Mouse (Mus musculus) gonadal fat pad, adult 2 months (tissue): Measurements from ENCODE around the gene Lpcat2. TPM values are rescaled to one million over a fixed set of nuclear protein-coding genes. Genes with fewer than 3 reads are reported as not detected.
A peak's percentile ranks its signal among the peaks of the same experiment; 100 is the strongest.

Experiments
- DNase-seq: peaks from one replicate; pipeline ENCODE4 v3.0.0-alpha.2; 2012; ENCODE audit warnings: low read depth
- polyA plus RNA-seq: library from polyadenylated mRNA; depleted of rRNA; stranded (reverse); fragments of >200 nt; gene quantifications from 2 replicates; pipeline ENCODE4 v1.2.3, GENCODE M21; 2012; rRNA removed

Gene Lpcat2
- 1.8 and 2.7 TPM in 2 replicates for polyA plus RNA-seq

DNA sequence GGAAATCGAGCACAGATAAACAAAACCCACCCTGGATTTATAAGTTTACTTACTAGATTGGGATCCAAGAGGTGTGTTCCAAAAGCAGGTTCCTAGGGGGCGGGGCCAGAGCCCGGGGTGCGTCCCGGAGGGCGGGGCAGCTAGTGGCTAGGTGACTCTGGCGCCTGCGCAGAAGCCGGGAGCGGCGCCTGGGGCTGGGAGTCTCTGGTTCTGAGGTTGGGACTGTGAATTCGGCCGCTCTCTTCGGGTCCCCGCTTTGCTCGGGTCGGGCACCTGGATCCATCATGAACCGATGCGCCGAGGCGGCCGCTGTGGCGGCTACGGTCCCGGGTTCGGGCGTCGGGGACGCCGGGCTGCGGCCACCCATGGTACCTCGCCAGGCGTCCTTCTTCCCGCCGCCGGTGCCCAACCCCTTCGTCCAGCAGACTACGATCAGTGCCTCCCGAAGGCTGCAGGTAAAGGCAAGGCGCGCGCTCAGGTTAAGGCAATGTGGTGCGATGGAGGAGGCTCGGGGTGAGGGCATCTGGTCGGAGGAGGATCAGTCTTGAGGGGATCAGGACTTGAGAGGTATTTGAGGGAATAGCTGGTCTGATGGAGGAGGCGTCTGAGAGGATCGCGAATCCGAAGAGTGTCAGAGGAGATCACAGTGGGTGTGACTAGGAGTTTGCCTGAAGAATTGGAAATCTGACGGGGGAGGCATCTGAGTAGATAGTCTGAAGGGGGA is at the start of gene Lpcat2:
TSS of gene Lpcat2 (plus strand) at position 169 of the 724 bp plus-strand sequence.
- DNase-seq, result no peak

DNA sequence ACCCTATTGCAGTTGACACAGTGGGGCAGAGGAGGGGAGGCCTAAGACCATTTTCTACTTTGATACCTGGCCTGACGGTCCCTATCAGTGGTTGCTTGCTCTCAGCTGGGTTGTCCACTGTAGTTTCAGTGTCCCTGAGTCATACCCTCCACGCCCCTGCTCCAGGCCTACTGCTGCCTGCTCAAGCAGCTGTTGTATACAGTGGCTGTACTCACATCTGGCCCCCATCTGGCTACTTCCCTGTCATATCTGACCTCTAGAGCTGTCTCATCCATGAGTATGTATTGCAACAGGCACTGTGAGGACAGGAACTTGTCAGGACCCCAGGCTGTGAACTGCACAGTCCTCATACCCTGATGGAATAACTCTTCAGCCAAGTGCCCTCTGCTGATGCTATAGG is 42.4 kb upstream of the Lpcat2 start:
- DNase-seq, result no peak

DNA sequence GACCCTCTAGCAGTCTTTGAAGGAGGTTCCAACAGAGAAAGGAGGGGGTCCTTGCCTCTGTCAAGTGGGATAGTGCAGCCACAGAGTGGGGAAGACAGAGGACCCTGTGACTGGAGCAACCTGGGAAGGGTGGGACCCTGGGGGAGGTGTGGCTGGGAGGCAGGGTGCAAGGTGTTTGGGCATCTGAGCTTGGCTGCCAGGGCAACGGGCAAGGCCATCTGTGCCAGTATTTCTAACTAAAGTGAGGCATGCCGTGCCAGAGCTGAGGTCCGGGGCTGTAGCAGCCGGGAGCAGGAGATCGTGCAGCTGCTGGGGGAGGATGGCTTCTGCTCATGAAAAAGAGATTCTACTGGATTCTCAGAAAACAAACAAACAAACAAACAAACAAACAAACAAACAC is 39.5 kb upstream of the Lpcat2 start:
- DNase-seq, result no peak

GRCm38 (mm10) chr8:92817928-92818818 is 37.0 kb upstream of the Lpcat2 start:
- DNase-seq, result peak; percentile 19

GRCm38 (mm10) chr8:92821151-92821550 is 34.0 kb upstream of the Lpcat2 start:
- no peak for DNase-seq

DNA sequence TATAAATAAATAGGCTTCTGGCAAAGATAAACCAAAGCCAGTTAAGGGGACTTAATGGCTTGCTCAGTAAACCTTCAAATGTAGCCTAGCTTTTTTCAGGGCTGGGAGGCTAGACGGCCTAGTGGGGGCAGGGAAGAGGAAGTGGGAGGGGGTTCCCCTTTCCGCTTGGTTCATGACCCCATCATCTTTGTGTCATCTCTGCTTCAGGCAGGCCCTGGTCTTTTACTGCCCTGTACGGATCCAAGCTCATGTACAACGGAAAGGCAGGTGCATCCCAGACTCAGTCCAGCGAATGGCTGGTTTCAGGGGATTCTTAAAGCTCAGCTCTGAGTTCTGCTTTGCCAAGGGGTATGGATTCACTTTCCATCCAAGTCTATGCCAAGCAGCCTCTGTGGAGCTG is 32.8 kb upstream of the Lpcat2 start:
- no peak for DNase-seq

- no peak for DNase-seq
These were observed 29.1 kb upstream of the Lpcat2 start for GRCm38 (mm10) chr8:92825991-92826390.

DNA sequence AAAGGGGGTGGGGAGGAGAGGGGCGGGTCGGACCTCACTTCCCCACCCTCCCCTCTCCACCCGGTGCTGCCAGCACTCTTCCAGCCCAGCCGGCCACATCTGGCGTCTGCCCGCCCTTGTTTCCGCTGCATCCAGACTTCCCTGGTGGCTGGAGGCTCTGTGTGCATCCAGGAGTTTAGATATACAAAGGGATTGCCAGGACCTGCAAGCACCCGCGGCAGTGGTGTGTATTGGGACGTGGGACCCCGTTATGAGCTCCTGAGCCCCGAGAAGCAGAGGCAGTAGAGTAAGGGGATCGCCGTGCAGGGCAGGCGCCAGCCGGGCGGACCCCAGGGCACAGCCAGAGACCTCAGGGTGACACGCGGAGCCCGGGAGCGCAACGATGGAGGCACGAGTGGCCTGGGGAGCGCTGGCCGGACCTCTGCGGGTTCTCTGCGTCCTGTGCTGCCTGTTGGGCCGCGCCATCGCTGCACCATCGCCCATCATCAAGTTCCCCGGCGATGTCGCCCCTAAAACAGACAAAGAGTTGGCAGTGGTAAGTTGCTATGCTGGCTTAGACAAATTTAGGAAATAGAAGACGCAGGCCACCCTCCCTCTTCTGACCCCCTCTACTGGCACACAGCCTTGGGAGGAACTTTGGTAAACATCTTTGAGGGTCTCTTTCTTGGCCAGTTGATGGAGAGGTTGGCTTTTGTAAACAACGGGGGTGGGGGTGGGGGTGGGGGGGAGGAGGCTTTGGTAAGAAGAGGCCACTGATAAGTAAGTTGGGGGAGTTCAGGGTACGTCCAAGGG is 27.7 kb upstream of the Lpcat2 start, which contains the start of gene Mmp2:
TSS of gene Mmp2 (plus strand) at position 49 of the 792 bp plus-strand sequence.
- DNase-seq, result no peak

GRCm38 (mm10) chr8:92828251-92828743 is 26.8 kb upstream of the Lpcat2 start:
- no peak for DNase-seq

DNA sequence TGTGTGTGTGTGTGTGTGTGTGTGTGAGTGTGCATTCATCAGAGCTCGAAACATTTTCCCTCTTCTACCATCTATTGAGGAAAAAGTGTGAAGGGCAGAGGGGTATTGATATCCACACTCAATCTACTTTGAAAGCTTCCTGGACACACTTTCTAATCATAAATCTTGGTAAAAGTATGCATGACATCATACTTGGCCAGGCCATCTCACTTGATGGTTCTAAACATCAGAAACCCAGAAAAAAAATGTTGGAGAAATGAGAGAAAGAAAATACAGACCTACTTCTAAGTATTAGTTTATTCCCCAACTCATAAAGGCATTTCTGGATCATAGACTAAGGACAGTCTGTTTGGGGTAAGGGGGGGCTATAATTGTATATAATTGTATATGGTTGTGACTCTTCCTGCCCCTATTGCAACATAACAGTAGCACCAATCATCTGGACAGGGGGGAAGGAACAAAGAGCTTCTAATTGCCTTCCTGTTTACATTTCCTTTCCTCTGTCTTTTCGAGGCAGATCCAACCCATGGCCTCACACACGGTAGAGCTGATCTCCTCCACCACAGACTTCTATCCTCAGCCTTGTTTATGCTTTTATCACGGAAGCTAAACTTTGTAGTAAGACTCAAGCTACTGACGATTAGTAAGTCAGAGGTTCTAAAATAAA is 20.9 kb upstream of the Lpcat2 start:
- no peak for DNase-seq

GRCm38 (mm10) chr8:92834786-92835500 is 20.2 kb upstream of the Lpcat2 start:
- DNase-seq, result no peak

GRCm38 (mm10) chr8:92835901-92836300 is 19.2 kb upstream of the Lpcat2 start:
- DNase-seq, result no peak

- DNase-seq, result no peak
These were observed 16.5 kb upstream of the Lpcat2 start for GRCm38 (mm10) chr8:92838616-92839015.

- DNase-seq, result no peak
These were observed 16.0 kb upstream of the Lpcat2 start for GRCm38 (mm10) chr8:92839161-92839560.

- DNase-seq, result no peak
These were observed 15.3 kb upstream of the Lpcat2 start for GRCm38 (mm10) chr8:92839876-92840275.

- DNase-seq, result no peak
These were observed 8.5 kb upstream of the Lpcat2 start for GRCm38 (mm10) chr8:92846684-92847083.

DNA sequence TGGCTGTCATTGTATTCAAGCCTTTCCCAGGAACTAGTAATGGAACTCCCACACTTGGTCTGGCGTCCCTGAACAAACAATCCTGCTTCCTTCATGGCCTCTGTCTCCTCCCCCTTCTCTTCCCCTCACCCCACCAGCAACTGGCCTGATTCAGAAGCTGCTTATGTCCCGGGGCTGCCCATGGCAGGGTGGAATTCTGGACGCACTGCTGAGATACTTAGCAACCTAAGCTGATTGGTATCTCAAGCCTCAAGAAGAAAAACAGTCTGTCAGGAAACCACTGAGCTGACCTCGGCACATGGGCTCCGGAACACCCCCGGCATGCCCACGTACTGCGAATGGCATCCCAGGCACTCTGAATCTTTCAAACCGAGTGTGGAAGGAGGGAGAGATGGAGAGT is 7.8 kb upstream of the Lpcat2 start:
- DNase-seq, result no peak

- peak; percentile 36 for DNase-seq
These were observed 5.9 kb upstream of the Lpcat2 start for GRCm38 (mm10) chr8:92849261-92849660.

DNA sequence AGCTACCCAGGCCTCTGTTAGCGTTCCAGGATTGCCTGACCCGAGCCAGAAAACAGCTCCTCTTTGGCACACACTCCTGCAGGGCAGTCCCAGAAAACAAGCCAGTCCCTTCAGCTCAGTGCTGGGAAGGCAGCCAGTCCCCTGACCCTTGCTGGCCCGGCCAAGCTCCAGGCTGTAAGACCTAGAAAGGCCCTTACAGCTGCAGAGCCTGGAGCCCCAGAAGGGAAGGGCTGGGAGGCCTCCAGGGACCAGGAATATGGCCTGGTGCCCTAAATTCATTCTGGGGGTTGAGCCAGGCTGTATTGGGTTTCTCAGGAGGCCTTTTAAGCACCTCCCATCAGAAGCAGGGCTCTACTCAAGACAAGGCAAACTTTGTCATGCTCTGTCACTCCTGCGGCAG is 4.9 kb upstream of the Lpcat2 start:
- DNase-seq, result no peak

DNA sequence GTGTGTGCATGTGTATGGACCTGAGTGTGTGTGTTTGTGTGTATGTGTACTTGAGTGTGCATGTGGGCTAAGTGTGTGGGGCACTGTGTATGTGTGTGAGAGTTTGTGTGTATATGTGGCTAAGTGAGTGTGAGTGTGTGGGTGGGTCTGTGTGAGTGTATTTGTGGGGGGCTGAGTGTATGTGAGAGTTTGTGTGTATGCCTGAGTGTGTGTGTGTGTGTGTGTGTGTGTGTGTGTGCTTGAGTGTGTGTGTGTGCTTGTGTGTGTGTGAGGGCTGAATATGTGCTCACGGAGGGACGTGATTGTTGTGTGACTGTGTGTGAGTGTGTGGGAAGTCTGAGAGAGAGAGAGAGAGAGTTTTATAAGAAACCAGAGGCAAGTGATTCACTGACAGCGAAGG is 3.8 kb upstream of the Lpcat2 start:
- no peak for DNase-seq
